Mouse (Mus musculus): ENCODE results near the gene Dtx2.

Dtx2 gene

DNA sequence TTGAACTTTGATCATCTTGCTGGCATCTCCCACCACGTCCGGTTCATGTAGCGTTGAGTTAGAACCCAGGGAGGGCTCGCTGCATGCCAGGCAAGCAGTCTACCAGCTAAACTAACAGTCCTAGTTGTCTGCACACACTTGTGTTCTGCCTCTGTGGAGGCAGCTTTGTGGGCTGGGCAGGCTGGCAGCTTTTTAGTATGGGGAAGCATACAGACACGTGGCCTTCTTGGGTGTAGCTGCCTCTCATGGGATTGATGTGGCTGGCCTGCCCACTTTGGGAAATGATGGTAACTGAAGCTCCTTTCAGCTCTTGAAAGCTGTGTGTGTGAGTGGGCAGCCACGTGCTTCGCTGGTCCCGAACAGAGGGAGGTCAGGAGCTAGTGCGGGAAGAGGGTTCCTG lies 32.3 kb downstream of the Dtx2 start:
- DNase-seq (ENCODE audit: low read depth) = no peak

GRCm38 (mm10) chr5:136027612-136028311 lies 33.2 kb downstream of the Dtx2 start:
- no peak for DNase-seq (ENCODE audit: low read depth)

GRCm38 (mm10) chr5:136034868-136035267 lies 40.3 kb downstream of the Dtx2 start:
- DNase-seq (ENCODE audit: low read depth) = no peak

GRCm38 (mm10) chr5:136035285-136035684 lies 40.7 kb downstream of the Dtx2 start:
- DNase-seq (ENCODE audit: low read depth) = no peak

- no peak for DNase-seq (ENCODE audit: low read depth)
Measured at GRCm38 (mm10) chr5:136036667-136037066, 42.1 kb downstream of the Dtx2 start.

DNA sequence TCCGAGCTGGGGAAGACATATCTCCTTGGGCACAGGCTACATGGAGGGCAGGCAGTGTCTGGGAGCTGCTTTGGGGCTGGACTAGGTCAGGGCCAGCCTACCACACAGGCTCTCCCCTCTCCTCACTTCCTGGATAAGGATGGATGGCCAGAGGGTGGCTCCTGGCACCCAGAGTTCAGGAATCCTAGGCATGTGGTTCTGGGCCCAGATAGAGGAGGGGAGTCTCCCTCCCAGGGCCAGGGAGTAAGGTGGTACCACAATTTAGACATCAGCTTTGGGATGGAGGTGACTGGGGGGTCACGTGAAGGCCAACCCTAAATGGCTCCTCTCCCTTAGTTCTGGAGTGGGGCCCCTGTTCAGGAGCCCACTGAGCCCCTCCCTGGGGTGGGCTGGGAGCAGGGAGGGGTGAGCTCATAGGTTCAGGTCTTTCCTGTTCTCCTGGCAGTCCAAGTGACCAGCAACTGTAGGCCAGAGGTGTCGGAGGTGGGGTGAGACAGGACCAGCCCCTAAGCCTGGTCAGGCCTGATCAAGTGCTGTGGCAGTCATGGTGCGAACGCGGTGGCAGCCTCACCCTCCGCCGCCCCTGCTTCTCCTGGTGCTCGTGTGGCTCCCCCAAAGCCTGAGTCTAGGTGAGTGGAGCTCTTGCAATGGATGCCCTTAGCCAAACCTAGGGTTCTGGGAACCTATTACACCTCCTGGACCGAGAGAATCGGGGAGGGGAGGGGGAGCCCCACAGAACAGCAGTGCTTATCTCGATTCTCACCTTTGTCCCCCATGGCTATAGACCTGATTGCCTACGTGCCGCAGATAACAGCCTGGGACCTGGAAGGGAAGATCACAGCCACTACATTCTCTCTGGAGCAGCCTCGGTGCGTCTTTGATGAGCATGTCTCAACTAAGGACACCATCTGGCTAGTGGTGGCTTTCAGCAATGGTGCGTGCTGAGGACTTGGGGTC lies 43.9 kb downstream of the Dtx2 start, which contains the start of gene Upk3b:
Gene Upk3b (plus strand): TSS at position 239 of the 957 bp plus-strand sequence.
- DNase-seq (ENCODE audit: low read depth) = no peak

GRCm38 (mm10) chr5:136040210-136040609 lies 45.6 kb downstream of the Dtx2 start:
- DNase-seq (ENCODE audit: low read depth) = no peak

- DNase-seq (ENCODE audit: low read depth) = peak; percentile 66
Measured at GRCm38 (mm10) chr5:136041260-136041659, 46.7 kb downstream of the Dtx2 start.

DNA sequence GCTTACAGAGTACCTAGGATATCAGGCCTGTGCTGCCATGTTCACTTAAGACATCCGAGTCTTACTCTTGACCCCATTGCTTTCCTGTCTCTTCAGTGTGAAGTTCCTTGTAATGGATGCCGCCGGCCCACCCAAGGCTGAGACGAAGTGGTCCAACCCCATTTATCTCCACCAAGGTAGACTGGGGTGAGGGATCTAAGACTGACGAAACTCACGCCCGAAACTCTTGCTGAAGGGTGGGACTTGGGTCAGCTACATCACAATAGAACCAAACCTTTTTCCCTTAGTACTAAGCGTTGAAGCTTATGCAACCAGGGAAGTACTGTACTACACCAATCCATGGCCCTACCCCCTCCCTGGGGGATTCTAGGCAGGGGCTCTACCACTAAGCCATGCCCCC lies 47.1 kb downstream of the Dtx2 start:
- no peak for DNase-seq (ENCODE audit: low read depth)

- peak; percentile 57 for DNase-seq (ENCODE audit: low read depth)
Measured at GRCm38 (mm10) chr5:136044865-136045264, 50.3 kb downstream of the Dtx2 start.

DNA sequence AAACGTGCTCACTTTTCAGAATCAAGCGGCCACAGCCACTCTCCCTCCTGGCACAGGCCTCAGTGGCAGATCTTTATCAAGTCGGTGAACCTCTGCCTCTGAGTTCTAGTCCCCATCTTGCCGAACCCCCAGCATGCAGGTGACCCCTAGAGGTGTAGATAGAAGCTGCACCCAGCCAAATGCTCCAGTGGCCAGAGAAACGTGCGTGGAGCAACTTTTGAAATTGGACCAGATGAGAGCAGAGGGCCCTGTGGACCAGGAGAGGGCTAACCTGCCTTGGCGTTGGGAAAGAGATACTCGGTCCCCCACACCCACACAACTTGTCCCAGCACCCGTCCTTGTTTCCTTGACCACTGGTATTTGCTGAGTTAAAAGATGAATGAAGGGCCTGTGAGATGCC lies 50.8 kb downstream of the Dtx2 start:
- DNase-seq (ENCODE audit: low read depth) = peak; percentile 59

DNA sequence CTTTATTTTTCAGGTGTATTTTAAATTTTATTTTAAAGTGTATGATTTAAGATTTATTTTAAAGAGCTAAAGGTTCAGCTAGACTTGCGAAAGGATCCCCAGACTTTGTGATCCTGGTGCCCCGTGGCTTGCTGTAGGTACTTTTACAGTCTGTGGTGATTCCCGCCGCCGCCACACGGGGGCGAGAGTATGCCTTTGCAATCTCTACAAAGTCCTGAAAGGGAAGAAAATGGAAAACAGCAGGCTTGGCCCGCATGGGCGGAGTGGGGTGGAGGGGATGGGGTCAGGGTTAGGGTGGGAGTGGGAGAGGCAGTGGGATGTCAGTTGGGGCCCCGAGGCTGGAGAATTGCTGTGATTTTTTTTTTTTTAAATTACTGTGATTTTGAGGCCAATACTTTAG lies 51.4 kb downstream of the Dtx2 start:
- peak; percentile 95 for DNase-seq (ENCODE audit: low read depth)

GRCm38 (mm10) chr5:136048541-136048940 lies 53.9 kb downstream of the Dtx2 start:
- peak; percentile 56 for DNase-seq (ENCODE audit: low read depth)

- DNase-seq (ENCODE audit: low read depth) = peak; percentile 84
Measured at GRCm38 (mm10) chr5:136049926-136050325, 55.3 kb downstream of the Dtx2 start.

GRCm38 (mm10) chr5:136051231-136052085 lies 56.9 kb downstream of the Dtx2 start:
- peak; percentile 93 for DNase-seq (ENCODE audit: low read depth)

- DNase-seq (ENCODE audit: low read depth) = peak; percentile 64
Measured at GRCm38 (mm10) chr5:136052861-136053655, 58.5 kb downstream of the Dtx2 start.

DNA sequence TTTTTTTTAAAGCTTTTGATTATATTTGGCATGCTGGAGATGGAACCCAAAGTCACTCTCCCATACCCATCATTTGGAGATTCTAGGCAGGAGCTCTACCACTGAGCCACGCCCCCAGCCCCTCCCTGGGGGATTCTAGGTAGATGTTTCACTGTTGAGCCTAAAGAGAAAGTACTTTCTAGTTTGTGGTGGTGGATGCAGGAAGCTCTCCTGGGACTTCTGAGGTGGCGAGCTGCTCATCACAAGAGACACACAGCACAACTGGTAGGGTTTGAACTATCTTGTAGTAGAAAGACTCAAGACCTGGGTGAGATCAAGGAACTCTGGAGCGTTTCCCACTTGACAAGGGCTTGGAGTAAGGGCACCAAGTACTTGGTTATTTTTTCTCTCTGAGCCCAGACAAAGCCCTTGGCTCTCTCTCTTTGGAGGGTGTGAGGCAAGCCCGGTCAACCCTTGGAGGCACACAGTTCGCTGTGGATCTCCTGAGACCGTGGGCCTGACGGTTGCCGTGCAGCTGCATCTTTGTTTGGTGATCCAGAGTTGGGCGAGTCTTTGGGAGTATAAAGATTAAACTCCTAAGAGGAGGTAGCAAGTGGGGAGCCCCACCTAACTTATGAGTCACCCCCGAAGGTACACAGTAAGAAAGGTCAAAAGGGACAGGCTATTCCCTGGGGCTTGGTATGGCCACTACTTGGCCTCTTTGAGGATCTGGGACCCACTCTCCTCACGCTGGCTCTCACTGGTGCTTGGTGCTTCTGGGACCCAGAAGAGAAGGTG lies 59.9 kb downstream of the Dtx2 start, which contains the start of gene Upk3bl:
Gene Upk3bl (plus strand): TSS at position 192 of the 777 bp plus-strand sequence.
- no peak for DNase-seq (ENCODE audit: low read depth)

DNA sequence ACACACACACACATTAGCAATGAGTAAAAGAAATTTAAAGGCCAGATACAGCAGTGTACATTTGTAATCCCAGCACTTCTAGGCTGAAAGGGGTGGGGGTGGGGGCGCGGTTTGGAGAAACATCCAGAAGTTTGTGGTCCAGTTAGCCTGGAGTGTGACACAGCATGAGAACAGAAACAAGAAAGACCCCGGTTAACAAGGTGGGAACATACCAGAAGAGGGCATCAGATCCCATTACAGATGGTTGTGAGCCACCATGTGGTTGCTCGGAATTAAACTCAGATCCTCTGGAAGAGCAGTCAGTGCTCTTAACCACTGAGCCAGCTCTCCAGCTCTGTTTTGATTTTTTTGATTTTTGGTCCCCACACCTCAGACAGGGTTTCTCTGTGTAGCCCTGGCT lies 61.5 kb downstream of the Dtx2 start:
- peak; percentile 53 for DNase-seq (ENCODE audit: low read depth)

- DNase-seq (ENCODE audit: low read depth) = no peak
Measured at GRCm38 (mm10) chr5:136057085-136057484, 62.5 kb downstream of the Dtx2 start.

DNA sequence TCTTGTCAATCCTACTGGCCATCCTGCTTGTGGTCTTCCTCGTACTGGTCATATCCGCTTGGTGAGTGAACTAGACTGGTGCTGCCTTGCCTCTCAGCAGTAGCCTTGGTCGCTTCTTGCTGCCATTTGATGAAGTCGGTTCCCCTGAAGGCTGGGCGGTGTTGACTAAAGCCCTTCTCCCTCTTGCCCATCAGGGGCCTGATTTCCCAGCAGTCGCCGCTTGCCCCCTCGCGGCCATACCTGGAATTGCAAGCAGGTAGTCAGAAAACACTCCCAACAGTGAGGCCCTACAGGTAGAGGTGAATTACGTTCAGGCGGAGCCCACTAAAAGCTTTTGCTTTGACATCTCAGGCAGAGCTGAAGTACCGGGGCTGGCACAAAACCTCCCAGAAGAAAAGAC lies 67.0 kb downstream of the Dtx2 start:
- peak; percentile 91 for DNase-seq (ENCODE audit: low read depth)

Data from NIH3T3 (cell line).